Mouse (Mus musculus) adrenal gland, adult 2 months (tissue): Measurements from ENCODE around the gene Epm2a. TPM values are rescaled to one million over a fixed set of nuclear protein-coding genes. Genes with fewer than 3 reads are reported as not detected.

ENCODE experiments used
- DNase-seq: peaks from one replicate; pipeline ENCODE4 v3.0.0; 2021
- polyA plus RNA-seq: library from polyadenylated mRNA; depleted of rRNA; stranded (reverse); fragments of >200 nt; gene quantifications from 2 replicates; pipeline ENCODE4 v1.2.3, GENCODE M21; 2012; rRNA removed
- total RNA-seq, 2 experiments: library from RNA; stranded (reverse); gene quantifications; 2 replicates each; pipeline ENCODE4 v1.2.3; 2021

Epm2a gene
- total and polyA plus RNA-seq, 3 experiments = 12.1 to 13.6 (median 12.7) TPM

DNA sequence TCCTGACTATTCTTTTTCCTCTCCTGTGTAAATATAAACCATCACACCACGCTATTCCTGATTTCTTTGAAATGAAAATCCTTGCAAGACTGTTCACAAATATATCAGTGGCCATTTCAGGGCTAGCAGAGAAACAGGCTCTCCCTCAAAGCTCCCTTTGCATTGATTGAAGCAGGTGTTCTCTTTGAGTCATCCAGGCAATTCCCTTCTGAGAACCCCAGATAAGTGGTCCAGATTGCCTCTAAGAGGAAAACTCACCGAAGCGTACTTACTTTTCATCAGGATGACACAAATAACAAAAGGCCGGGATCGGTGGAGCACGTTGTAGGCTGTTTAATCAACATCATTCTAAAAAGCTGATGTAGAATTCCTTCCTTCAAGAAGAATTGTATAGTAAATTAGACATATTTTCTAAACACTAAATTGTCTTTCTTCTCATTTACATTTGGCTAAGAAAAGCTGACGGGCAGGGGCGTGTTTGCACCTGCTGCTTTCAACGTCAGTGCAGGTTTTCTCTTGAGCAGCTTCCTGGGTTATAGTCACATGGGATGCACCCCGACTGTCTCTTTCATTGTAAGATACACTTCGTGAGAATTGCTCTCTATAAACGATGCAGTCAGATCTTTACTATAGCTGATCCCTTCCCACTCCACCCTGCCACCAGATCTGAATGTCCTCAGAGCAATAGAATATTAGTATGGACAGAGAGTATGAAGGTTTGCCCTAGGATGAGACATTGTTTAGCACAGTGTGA, 86.0 kb downstream of the Epm2a start:
- no peak for DNase-seq

DNA sequence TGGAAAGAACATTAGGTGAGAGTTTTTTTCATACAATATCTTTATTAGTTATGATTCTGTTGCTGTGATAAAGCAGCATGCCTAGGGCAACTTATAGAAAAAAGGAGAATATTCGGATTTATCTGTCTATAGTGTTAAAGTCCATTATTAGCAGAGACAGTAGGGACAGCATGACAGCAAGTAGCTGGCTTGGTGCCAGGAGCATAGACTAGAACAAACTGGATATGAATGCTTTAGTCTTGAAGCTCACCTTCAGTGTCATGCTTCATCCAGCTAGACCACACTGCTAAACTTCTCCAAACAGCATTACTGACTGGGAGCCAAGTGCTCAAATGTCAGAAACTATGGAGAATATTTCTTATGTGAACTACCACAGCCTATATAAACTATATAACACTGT, 93.8 kb downstream of the Epm2a start:
- no peak for DNase-seq

DNA sequence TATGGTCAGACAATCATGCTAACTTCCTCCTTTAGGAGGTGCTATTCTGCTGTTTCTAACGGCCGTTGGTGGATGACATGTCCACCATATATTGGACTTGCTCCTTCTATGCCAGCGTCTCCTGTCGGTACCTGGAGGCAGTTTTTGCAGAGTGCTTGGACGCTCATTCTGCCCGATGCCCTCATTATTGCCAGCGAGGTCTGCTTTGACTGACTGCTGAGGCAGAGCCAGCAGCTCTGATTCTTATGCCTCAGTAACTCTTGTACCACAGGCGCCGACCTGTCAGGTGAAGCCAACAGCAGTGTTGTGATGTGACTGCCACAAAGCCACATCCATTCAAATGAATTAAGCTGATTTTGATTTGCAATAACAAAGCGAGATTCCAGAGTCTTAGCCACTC, 95.3 kb downstream of the Epm2a start:
- no peak for DNase-seq

DNA sequence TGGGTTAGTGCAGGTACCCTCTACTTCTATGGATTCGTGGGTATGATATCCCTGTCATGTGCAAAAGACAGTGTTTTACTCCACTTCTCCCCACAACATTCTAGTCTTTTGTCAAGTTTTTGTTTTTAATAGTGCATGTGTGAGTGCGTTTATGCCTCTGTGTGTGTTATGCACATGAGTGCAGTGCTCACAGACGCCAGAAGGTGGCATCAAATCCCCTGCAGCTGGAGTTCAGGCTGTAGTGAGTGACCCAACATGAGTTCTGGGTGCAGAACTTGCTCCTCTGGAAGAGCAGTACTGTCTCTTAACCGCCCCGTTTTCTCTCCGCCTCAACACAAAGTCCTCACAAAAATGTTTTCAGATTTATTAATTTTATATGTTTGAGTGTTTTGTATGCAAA, 96.1 kb downstream of the Epm2a start:
- no peak for DNase-seq

DNA sequence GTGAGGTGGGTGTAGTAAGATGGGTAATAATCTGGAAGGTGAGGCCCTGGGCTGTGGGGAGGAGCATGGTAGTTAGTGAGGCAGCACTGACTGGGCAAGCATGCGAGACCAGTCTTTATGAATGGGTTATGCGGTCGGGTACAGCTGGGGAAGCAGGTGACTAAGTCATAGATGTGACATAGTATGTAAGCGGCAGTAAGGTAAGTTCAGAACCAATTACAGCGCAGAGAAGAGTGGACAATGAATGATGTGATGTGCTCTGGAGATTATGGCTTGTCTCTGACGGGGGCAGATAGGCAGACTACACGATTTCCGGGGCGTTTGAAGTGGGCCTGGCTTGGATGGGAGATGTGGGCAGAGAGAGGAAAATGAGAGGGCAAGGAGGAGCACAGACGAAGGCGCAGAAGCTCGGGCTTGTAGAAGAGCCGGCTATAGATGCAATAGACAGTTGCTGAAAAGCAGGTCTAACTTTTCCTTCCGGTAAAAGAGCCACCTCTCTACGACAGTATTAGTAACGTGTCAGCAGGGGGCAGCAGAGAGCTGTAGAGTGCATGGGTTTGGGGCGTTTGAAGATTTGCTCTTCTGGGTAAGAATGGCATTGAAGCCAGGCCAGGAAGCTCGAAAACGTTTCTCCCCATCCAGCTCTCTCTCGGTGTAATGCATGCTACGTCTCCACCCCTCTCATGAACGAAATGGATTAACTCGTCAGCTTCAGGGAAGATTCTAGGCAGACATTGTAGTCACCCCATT, 106.5 kb downstream of the Epm2a start:
- peak; percentile 66 for DNase-seq

DNA sequence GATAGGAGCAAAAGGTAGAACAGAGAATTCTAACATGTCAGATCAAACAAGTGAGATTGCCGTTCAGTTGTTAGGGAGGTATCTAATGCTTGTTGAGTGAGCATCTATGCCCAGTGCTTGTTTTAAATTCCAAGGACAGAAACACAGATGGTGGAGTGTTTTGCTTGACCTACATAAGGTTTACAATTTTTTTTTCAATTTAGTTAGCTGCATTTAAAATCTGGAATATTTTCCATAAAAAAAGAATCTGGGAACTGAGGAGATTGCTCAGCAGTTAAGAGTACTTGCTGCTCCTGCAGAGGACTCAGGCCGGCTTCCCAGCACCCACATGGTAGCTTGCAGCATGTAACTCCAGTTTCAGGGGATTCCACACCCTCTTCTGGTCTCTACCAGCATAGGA, 109.3 kb downstream of the Epm2a start:
- DNase-seq = no peak

DNA sequence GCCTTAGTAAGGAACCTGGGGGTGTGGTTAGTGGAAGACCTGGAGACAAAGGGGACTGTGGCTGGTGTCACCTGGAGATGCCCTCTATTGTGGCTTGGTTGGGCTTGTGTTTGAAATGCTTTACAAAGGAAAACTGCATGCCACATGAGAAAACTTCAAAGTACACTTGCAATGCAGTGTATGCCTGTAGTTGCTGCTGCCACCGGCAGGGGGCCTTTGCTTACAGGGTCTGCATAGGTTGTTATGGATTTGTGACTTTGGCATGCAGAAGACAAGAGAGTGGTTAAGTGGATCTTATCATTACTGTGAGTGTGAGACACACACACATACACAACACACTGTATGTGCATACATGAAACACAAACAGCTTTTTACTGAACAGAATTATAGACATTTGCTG, 114.2 kb downstream of the Epm2a start:
- DNase-seq = no peak

DNA sequence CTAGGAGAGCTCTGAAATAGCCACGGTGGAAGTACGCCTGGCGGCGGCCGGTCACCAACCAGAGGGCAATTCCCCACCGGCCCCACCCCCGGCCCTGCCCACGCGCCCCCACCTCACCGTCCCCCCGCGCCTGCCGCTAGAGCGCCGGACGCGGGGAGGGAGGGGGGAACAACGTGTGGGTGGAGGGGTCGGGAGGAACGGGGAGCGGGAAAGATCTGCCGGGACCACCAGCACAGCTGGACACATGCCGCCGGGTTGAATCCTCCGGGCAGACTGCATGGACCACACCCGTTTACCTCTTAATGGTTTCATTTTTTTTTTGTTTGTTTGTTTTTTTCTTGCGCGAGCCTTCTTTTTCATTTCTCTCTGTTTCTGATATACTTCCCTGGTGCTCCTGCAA, 148.8 kb downstream of the Epm2a start:
- DNase-seq = peak; percentile 19

Other genes starting within 250 kb of the Epm2a start
- gene Shprh, start 194.0 kb upstream of the Epm2a start, total RNA-seq = 10 to 100 TPM; 17.0 to 22.0 TPM
- 0.81 and 0.92 TPM in 2 replicates for gene Shprh, start 194.0 kb upstream of the Epm2a start, polyA plus RNA-seq
- gene Fbxo30, start 62.1 kb upstream of the Epm2a start, total RNA-seq = 10 to 100 TPM; 21.9 to 25.2 TPM
- gene Fbxo30, start 62.1 kb upstream of the Epm2a start, polyA plus RNA-seq = 1.2 and 1.4 TPM in 2 replicates